Comparison of ENCODE assay signal across 8 mouse cellular contexts in the genomic region with DNA sequence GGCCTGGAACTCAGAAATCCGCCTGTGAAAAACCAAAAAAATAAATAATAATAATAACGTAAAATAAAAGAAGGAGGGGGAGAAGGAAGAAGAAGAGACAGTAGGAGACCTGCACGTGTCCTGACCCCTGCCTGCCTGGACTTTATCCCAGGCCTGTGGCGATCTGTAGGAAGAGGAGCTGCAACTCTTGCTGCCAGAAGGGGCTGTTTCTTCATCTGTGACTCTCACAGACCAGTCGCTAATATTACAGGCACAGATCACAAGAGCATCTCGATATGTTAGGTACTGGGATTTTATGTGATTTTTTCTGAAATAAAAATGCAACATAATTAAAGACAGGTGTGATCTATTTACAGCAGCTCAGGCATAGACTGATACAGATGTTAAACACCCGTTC. TPM values are rescaled to one million over a fixed set of nuclear protein-coding genes. Genes with fewer than 3 reads are reported as not detected.
DNase-seq lines count a peak whose midpoint lies in the region; ATAC-seq and TF ChIP-seq lines count a peak whose summit lies in the region.

No protein-coding gene starts in this region.

- 7% methylated on average over 7 of the region's 7 CpGs for WGBS in lung, postnatal 0 days
- 5% methylated on average over 7 of the region's 7 CpGs for WGBS in intestine, postnatal 0 days
- WGBS in neural tube, embryonic 12.5 days, result 12% methylated on average over 7 of the region's 7 CpGs

- no peaks in the 10 kb centered on the region for H3K9me3 ChIP-seq in lung, postnatal 0 days (ENCODE audit: low read length)
- no peaks in the 10 kb centered on the region for H3K9me3 ChIP-seq in intestine, postnatal 0 days (ENCODE audit: control insufficient read depth)
- H3K9me3 ChIP-seq in neural tube, embryonic 12.5 days, result no peaks in the 10 kb centered on the region

- H3K27me3 ChIP-seq in lung, postnatal 0 days (replicated peaks; ENCODE audit: insufficient read depth, low read length), result no peaks in the 10 kb centered on the region
- H3K27me3 ChIP-seq in intestine, postnatal 0 days (replicated peaks; ENCODE audit: control insufficient read depth, insufficient read depth, low read length), result no peaks in the 10 kb centered on the region
- H3K27me3 ChIP-seq in neural tube, embryonic 12.5 days (replicated peaks), result no peaks in the 10 kb centered on the region

- 0 out of 2 replicates have a peak, but pooled peaks have one; percentile 16 for TF ChIP-seq CTCF in lung, postnatal 0 days (IDR thresholded peaks at IDR 0.05)
- TF ChIP-seq CTCF in intestine, postnatal 0 days (IDR thresholded peaks at IDR 0.05; ENCODE audit: low read depth), result 0 out of 2 replicates have a peak, but pooled peaks have one; percentile 9

- ATAC-seq in lung, postnatal 0 days, result no peak
- no peak for ATAC-seq in intestine, postnatal 0 days
- 0 out of 2 replicates have a peak, but pooled peaks have one; percentile 5 for ATAC-seq in neural tube, embryonic 12.5 days (ENCODE audit: low FRiP score, low read depth)

- no peaks in the 10 kb centered on the region for H3K4me1 ChIP-seq in lung, postnatal 0 days (ENCODE audit: insufficient read depth, low read depth, low read length)
- H3K4me1 ChIP-seq in intestine, postnatal 0 days (replicated peaks; ENCODE audit: control insufficient read depth, insufficient read depth, low read length), result no peaks in the 10 kb centered on the region
- no peaks in the 10 kb centered on the region; the same call in 1 of the 2 replicates for H3K4me1 ChIP-seq in neural tube, embryonic 12.5 days

- peak overlapping the region; percentile 95 for H3K4me2 ChIP-seq in lung, postnatal 0 days (replicated peaks; ENCODE audit: low read depth, low read length)
- peak overlapping the region; percentile 98 for H3K4me2 ChIP-seq in intestine, postnatal 0 days (replicated peaks; ENCODE audit: low read depth)
- peak overlapping the region; percentile 88 for H3K4me2 ChIP-seq in neural tube, embryonic 12.5 days (replicated peaks)

- intact Hi-C loops in gastrocnemius, postnatal 36 days (cut with DNase I), result no loop called here

- H3K27ac ChIP-seq in lung, postnatal 0 days (ENCODE audit: low read length), result no peak overlapping the region
- no peak overlapping the region for H3K27ac ChIP-seq in intestine, postnatal 0 days (ENCODE audit: low read depth, low read length)
- H3K27ac ChIP-seq in neural tube, embryonic 12.5 days, result no peak overlapping the region

- H3K9ac ChIP-seq in lung, postnatal 0 days (replicated peaks; ENCODE audit: low read depth), result peak overlapping the region; percentile 23; the same call in 1 of the 2 replicates
- H3K9ac ChIP-seq in intestine, postnatal 0 days (ENCODE audit: low read depth, low read length), result peak overlapping the region; percentile 78
- peak overlapping the region; percentile 79 for H3K9ac ChIP-seq in neural tube, embryonic 12.5 days

- DNase-seq in lung, postnatal 0 days (ENCODE audit: low spot score), result peak; percentile 28
- DNase-seq in lung, postnatal 10 days, result no peak
- peak; percentile 28 for DNase-seq in embryo, embryonic 11 days
- no peak for DNase-seq in gastrocnemius, postnatal 36 days
- DNase-seq in frontal cortex, adult 2 months (ENCODE audit: extremely low spot score in 1 of 2, low spot score in 1 of 2), result no peak
- DNase-seq in adrenal gland, postnatal 25 days, result no peak

- no peaks in the 10 kb centered on the region for H3K36me3 ChIP-seq in lung, postnatal 0 days (ENCODE audit: insufficient read depth, low read length)
- no peaks in the 10 kb centered on the region for H3K36me3 ChIP-seq in intestine, postnatal 0 days (ENCODE audit: control insufficient read depth, insufficient read depth)
- no peaks in the 10 kb centered on the region for H3K36me3 ChIP-seq in neural tube, embryonic 12.5 days

- no peak for TF ChIP-seq EP300 in lung, postnatal 0 days (IDR thresholded peaks at IDR 0.05)

- peak overlapping the region; percentile 57 for H3K4me3 ChIP-seq in lung, postnatal 0 days (ENCODE audit: low read depth, low read length)
- peak overlapping the region; percentile 85 for H3K4me3 ChIP-seq in intestine, postnatal 0 days (ENCODE audit: low read depth, low read length)
- H3K4me3 ChIP-seq in neural tube, embryonic 12.5 days, result peak overlapping the region; percentile 87

RNA-seq across cellular contexts. Expression of a gene that starts 1.1 kb away (rescaled TPM):
- polyA plus RNA-seq in lung, postnatal 0 days (2015; fragmentation: Nextera tagmentation; extraction: Ambion mirVana), result 31.4 and 37.9 TPM in 2 replicates
- polyA plus RNA-seq in intestine, postnatal 0 days (2015; fragmentation: Nextera tagmentation; extraction: Ambion mirVana), result 17.9 and 19.2 TPM in 2 replicates
- 83.4 and 93.7 TPM in 2 replicates for polyA plus RNA-seq in neural tube, embryonic 12.5 days (2016; fragmentation: Nextera tagmentation; extraction: Ambion mirVana)
- total RNA-seq in gastrocnemius, postnatal 36 days (2021), result 10 to 100 TPM; 37.5 to 43.0 TPM
- 205 and 223 TPM in 2 replicates for polyA plus RNA-seq in frontal cortex, adult 2 months (2012; rRNA removed)
- total RNA-seq in adrenal gland, postnatal 25 days (2021), result 57.3 TPM in 2 replicates

Comparison
In these comparisons a context has a peak if more than half of its experiments do, and no peak if none do; other contexts are left out.
1. DNase-seq: peak in lung, postnatal 0 days (single experiment) and embryo, embryonic 11 days (single experiment); none in lung, postnatal 10 days (single experiment), gastrocnemius, postnatal 36 days (0 of 2), frontal cortex, adult 2 months (0 of 2) and adrenal gland, postnatal 25 days (single experiment).
2. H3K9ac ChIP-seq: peak in every context shown above with its lines; median percentile 79 in neural tube, embryonic 12.5 days; 78 in intestine, postnatal 0 days; 23 in lung, postnatal 0 days.
3. Peak in every context shown above with its lines, with median percentiles within 50 percentile points of each other: H3K4me2 ChIP-seq and H3K4me3 ChIP-seq.